Mouse (Mus musculus): Measurements from ENCODE around the gene Bcl7b.
"Not testable (repeated sequence)": the region's sequence is repeated elsewhere in the genome, so short reads cannot be mapped to it uniquely, and the experiment has no call there.

The Bcl7b gene

DNA sequence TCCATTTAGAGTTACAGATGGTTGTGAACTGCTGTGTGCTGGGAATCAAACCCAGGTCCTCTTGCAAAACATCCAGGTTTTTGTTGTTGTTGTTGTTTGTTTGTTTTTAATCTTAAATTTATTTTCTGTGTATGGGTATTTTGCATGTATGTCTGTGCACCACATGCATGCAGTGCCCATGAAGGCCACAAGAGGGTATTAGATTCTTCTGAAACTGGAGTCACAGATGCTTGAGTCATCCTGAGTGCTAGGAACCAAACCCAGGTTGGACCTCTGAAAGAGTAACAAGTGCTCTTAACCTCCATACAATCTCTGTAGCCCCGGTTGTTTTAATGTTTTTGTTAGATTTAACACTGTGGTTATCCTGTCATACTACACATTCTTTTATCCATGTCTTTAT lies 40.1 kb downstream of the Bcl7b start:
- no peak for DNase-seq (ENCODE audit: low read depth, low spot score)

GRCm38 (mm10) chr5:135216871-135217270 lies 48.8 kb downstream of the Bcl7b start:
- no peak for DNase-seq (ENCODE audit: low read depth, low spot score)

GRCm38 (mm10) chr5:135220941-135221340 lies 52.9 kb downstream of the Bcl7b start:
- no peak for DNase-seq (ENCODE audit: low read depth, low spot score)

DNA sequence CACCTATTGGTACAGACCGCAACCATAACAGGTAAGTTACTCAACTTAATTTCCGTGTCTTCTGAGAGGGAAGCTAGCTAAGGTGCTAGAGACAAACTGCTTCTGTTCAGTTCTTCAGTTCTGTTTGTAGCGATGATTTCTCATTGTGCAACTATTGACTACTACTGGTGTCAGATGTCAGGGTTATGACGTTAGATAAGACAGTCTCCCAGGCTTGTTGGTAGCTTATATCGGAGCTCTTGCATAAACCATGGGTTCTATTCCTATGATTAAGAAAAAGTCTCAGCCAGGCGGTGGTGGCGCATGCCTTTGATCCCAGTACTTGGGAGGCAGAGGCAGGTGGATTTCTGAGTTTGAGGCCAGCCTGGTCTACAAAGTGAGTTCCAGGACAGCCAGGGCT lies 54.0 kb downstream of the Bcl7b start:
- DNase-seq (ENCODE audit: low read depth, low spot score) = no peak

DNA sequence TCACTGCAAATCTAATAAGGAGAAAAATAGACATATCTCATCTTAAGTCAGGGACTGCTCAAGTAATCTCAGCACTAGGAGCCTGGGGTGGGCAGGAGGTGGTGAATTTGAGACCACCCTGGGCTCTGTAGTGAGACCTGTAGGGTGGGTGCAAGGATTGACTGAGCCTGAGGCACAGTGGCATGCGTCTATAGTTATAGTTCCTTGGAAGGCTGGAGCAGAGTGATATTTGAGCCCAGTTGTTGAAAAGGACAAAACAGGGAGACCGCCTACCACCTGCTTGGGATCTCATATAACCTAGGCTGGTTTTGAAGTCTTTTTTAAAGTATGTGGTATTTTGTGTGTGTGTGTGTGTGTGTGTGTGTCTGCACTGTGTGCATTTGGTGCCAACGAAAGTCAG lies 56.1 kb downstream of the Bcl7b start:
- no peak for DNase-seq (ENCODE audit: low read depth, low spot score)

- DNase-seq (ENCODE audit: low read depth, low spot score) = not testable (repeated sequence)
Measured at GRCm38 (mm10) chr5:135225879-135226278, 57.8 kb downstream of the Bcl7b start.

DNA sequence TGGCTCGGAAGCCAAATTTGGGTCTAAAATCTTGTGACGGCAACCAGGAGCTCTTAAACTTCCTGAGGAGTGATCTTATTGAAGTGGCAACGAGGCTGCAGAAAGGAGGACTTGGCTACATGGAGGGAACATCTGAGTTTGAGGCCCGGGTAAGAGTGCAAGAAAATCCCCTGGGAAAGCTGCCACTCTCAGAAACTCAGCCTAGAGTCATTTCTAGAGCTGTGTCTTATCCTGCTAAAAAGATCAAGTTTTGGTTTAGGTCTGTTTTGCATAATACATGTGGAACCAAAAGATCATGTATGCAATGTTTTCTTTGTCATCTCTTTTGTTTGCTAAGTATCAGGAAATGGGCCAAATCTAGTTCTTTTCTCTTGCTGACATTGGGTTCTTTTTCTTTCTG lies 62.1 kb downstream of the Bcl7b start:
- no peak for DNase-seq (ENCODE audit: low read depth, low spot score)
